Mouse (Mus musculus) limb, embryonic 15.5 days (tissue): ENCODE results near the gene Rara. TPM values are rescaled to one million over a fixed set of nuclear protein-coding genes. Genes with fewer than 3 reads are reported as not detected.
"Not testable (repeated sequence)": the region's sequence is repeated elsewhere in the genome, so short reads cannot be mapped to it uniquely, and the experiment has no call there.

ENCODE experiments used
- ATAC-seq: fragments of 200-750 bp; cut with Nextera tagmentation; 2 replicates; pipeline ENCODE4 v1.8.0; 2017; ENCODE audit warnings: low read depth, moderate TSS enrichment; ENCODE audit not compliant: insufficient number of reproducible peaks, low FRiP score, low TSS enrichment
- H3K27ac ChIP-seq: fragments of 300-500 bp; sonication (generic); 2 replicates; pipeline ENCODE4 v1.5.1; 2015; ENCODE audit warnings: moderate library complexity, mild to moderate bottlenecking, inconsistent platforms
- H3K27me3 ChIP-seq: fragments of 300-500 bp; sonication (generic); 2 replicates; pipeline ENCODE4 v1.6.1; 2015; ENCODE audit warnings: inconsistent platforms
- H3K36me3 ChIP-seq: fragments of 300-500 bp; sonication (generic); 2 replicates; pipeline ENCODE4 v1.6.1; 2015; ENCODE audit warnings: inconsistent platforms
- H3K4me1 ChIP-seq: fragments of 300-500 bp; sonication (generic); 2 replicates; pipeline ENCODE4 v1.6.1; 2015; ENCODE audit warnings: inconsistent platforms
- H3K4me2 ChIP-seq: fragments of 300-500 bp; sonication (generic); 2 replicates; pipeline ENCODE4 v1.6.1; 2015; ENCODE audit warnings: mild to moderate bottlenecking, inconsistent platforms
- H3K4me3 ChIP-seq: fragments of 300-500 bp; sonication (generic); 2 replicates; pipeline ENCODE4 v1.5.1; 2015; ENCODE audit warnings: mild to moderate bottlenecking, inconsistent platforms
- H3K9ac ChIP-seq: fragments of 300-500 bp; sonication (generic); 2 replicates; pipeline ENCODE4 v1.6.1; 2015; ENCODE audit warnings: inconsistent platforms
- H3K9me3 ChIP-seq: fragments of 300-500 bp; sonication (generic); 2 replicates; pipeline ENCODE4 v1.6.1; 2016; ENCODE audit warnings: inconsistent platforms
- WGBS: fragments of 180-500 bp; shearing (Covaris S2); methylation state at CpG from one replicate; pipeline ENCODE4 v1.1.7; 2015; 5-methylcytosine and 5-hydroxymethylcytosine counted together
- polyA plus RNA-seq: library from polyadenylated mRNA; unstranded; fragments of >200 nt; fragmentation: Nextera tagmentation; extraction: Ambion mirVana; gene quantifications from 2 replicates; pipeline ENCODE4 v1.2.1, GENCODE M21; 2015

The Rara gene
- polyA plus RNA-seq, 1 experiment from 2014 or later: 43.9 TPM

- peaks cover 43% of the 10 kb centered on the region for H3K4me1 ChIP-seq
- no peak overlapping the region for H3K9ac ChIP-seq
- WGBS: 87% methylated on average over 14 of the region's 14 CpGs
- H3K4me2 ChIP-seq: no peak overlapping the region
- H3K27me3 ChIP-seq: no peaks in the 10 kb centered on the region
- H3K36me3 ChIP-seq: peaks cover 57% of the 10 kb centered on the region
- no peak overlapping the region for H3K27ac ChIP-seq
- H3K4me3 ChIP-seq: no peak overlapping the region
- H3K9me3 ChIP-seq: no peaks in the 10 kb centered on the region
- 0 out of 2 replicates have a peak, but pooled peaks have one; percentile 9 for ATAC-seq
These were observed 46.0 kb downstream of the Rara start for GRCm38 (mm10) chr11:98973584-98973983.

DNA sequence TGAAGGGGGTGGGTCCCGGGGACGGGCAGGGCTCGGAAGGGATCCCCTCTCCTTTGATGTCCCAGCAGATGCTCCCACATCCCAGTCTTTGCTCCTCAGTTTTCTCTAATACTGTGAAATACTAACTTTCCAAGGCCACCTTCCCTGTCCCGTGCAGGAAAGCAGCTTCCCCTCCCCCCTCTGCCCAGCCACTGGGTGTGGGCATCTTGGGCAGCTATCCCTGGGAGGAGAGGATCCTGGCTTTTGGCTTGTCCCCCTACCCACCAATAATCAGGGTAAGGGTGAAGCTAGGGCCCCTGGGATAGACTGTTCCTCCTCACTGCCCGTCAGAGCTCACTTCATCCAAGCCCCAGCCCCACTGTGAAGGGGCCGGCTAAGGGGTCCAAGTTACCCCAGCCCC, 46.6 kb downstream of the Rara start:
- Histone ChIP-seq H3K9me3 (no peaks in the 10 kb centered on the region), H3K4me2 (no peak overlapping the region), H3K4me3 (no peak overlapping the region), H3K36me3 (peaks cover 56% of the 10 kb centered on the region), H3K27me3 (no peaks in the 10 kb centered on the region), H3K4me1 (peaks cover 43% of the 10 kb centered on the region), H3K27ac (no peak overlapping the region), H3K9ac (no peak overlapping the region)
- no peak for ATAC-seq
- whole genome bisulfite sequencing: 83% methylated on average over 6 of the region's 6 CpGs

DNA sequence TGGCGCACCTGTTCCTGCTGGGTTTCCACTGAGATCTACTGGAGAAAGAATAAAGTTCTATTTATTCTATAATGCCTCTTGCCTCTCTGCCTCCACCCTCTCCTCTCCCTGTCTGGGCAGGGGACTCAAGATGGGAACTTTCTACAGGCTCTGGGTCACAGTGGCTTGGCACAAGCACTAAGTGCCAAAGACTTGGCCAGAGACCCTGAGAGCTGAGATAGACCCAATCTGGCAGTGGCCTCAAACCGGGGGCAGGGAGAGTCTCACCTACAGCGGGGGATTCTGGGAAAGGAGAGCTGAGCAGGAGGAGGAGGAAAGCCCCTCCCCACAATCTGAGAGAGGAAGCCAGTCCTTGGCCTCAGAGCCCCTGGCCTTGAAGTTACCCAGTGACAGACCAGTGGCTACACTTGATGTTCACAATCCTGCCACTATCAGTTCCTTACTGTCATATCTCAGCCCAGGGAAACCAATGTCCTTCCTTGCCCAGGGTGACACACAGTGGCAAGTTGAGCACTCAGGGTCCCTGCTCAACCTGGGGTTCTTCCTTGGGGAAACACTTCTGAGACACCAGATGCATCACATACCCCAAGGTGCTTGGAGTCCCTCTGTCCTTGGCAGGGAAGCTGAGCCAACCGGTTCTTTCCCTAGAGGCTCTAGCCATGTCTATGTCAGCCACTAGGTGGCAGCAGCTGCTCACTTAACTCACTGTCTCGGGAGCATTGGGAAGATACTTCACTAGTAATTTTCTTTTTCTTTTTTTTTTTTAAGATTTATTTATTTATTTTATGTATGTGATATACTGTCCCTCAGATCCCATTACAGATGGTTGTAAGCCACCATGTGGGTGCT, 47.5 kb downstream of the Rara start:
- 45% methylated on average over 5 of the region's 5 CpGs for WGBS

GRCm38 (mm10) chr11:98978526-98979148, 51.0 kb downstream of the Rara start:
- 39% methylated on average over 15 of the region's 15 CpGs for WGBS
- H3K4me3 ChIP-seq: no peak overlapping the region
- no peak overlapping the region for H3K4me2 ChIP-seq

More for the DNA sequence above, 47.5 kb downstream of the Rara start:
- H3K27me3 ChIP-seq: no peaks in the 10 kb centered on the region
- peaks cover 37% of the 10 kb centered on the region for H3K4me1 ChIP-seq
- no peaks in the 10 kb centered on the region for H3K9me3 ChIP-seq
- H3K27ac ChIP-seq: no peak overlapping the region
- no peak overlapping the region for H3K9ac ChIP-seq
- no peak overlapping the region for H3K4me2 ChIP-seq
- peaks cover 49% of the 10 kb centered on the region for H3K36me3 ChIP-seq
- no peak for ATAC-seq
- H3K4me3 ChIP-seq: no peak overlapping the region

GRCm38 (mm10) chr11:98979356-98979755, 51.7 kb downstream of the Rara start:
- WGBS: 54% methylated on average over 5 of the region's 5 CpGs
- H3K9me3 ChIP-seq: no peaks in the 10 kb centered on the region
- no peak overlapping the region for H3K27ac ChIP-seq
- ATAC-seq: no peak
- peaks cover 9% of the 10 kb centered on the region for H3K36me3 ChIP-seq
- peaks cover 32% of the 10 kb centered on the region for H3K4me1 ChIP-seq
- peaks cover 5% of the 10 kb centered on the region; the same call in 1 of the 2 replicates for H3K27me3 ChIP-seq
- H3K9ac ChIP-seq: no peak overlapping the region
- H3K4me2 ChIP-seq: no peak overlapping the region
- H3K4me3 ChIP-seq: no peak overlapping the region

More at GRCm38 (mm10) chr11:98978526-98979148, 51.0 kb downstream of the Rara start:
- Histone ChIP-seq H3K9ac (no peak overlapping the region), H3K36me3 (peaks cover 15% of the 10 kb centered on the region), H3K9me3 (no peaks in the 10 kb centered on the region), H3K27me3 (peaks cover 5% of the 10 kb centered on the region; the same call in 1 of the 2 replicates), H3K4me1 (peaks cover 34% of the 10 kb centered on the region), H3K27ac (peak overlapping the region; percentile 5; the same call in 1 of the 2 replicates)
- no peak for ATAC-seq

- Histone ChIP-seq H3K4me3 (peak overlapping the region; percentile 60), H3K4me1 (peaks cover 41% of the 10 kb centered on the region), H3K27me3 (peaks cover 5% of the 10 kb centered on the region; the same call in 1 of the 2 replicates), H3K36me3 (no peaks in the 10 kb centered on the region), H3K27ac (peak overlapping the region; percentile 65; the same call in 1 of the 2 replicates), H3K4me2 (peak overlapping the region; percentile 98), H3K9ac (peak overlapping the region; percentile 47), H3K9me3 (no peaks in the 10 kb centered on the region)
- 36% methylated on average over 20 of the region's 20 CpGs for WGBS
- no peak for ATAC-seq
These were observed 53.8 kb downstream of the Rara start for GRCm38 (mm10) chr11:98981289-98981996.

- Histone ChIP-seq H3K27me3 (peaks cover 5% of the 10 kb centered on the region; the same call in 1 of the 2 replicates), H3K4me1 (peaks cover 41% of the 10 kb centered on the region), H3K4me3 (peak overlapping the region; percentile 60), H3K9me3 (no peaks in the 10 kb centered on the region), H3K27ac (peak overlapping the region; percentile 65; the same call in 1 of the 2 replicates), H3K9ac (peak overlapping the region; percentile 47), H3K36me3 (no peaks in the 10 kb centered on the region), H3K4me2 (peak overlapping the region; percentile 98)
- under 1% methylated on average over 92 of the region's 94 CpGs for WGBS
- ATAC-seq: peak; percentile 21; the same call in 1 of the 2 replicates
These were observed 54.6 kb downstream of the Rara start for GRCm38 (mm10) chr11:98981997-98982772.

- Histone ChIP-seq H3K4me2 (peak within 1 kb of the TSS; percentile 98), H3K9me3 (no peaks in the 10 kb centered on the region), H3K27me3 (peaks cover 5% of the 10 kb centered on the region; the same call in 1 of the 2 replicates), H3K36me3 (no peaks in the 10 kb centered on the region), H3K4me1 (peaks cover 41% of the 10 kb centered on the region), H3K4me3 (peak within 1 kb of the TSS; percentile 60), H3K27ac (peak within 1 kb of the TSS; percentile 65; the same call in 1 of the 2 replicates), H3K9ac (peak within 1 kb of the TSS; percentile 47)
- no peak for ATAC-seq
- 4% methylated on average over 24 of the region's 28 CpGs for WGBS
These were observed 55.1 kb downstream of the Rara start, which contains the start of gene Gjd3 for GRCm38 (mm10) chr11:98982773-98983133. Gene Gjd3 (minus strand): TSS chr11:98983016.

GRCm38 (mm10) chr11:98983551-98983950, 55.9 kb downstream of the Rara start:
- peaks cover 5% of the 10 kb centered on the region; the same call in 1 of the 2 replicates for H3K27me3 ChIP-seq
- H3K9me3 ChIP-seq: no peaks in the 10 kb centered on the region
- H3K27ac ChIP-seq: no peak overlapping the region
- H3K4me1 ChIP-seq: peaks cover 40% of the 10 kb centered on the region
- no peak overlapping the region for H3K4me3 ChIP-seq
- H3K4me2 ChIP-seq: no peak overlapping the region
- 60% methylated on average over 8 of the region's 8 CpGs for WGBS
- H3K9ac ChIP-seq: no peak overlapping the region
- ATAC-seq: no peak
- H3K36me3 ChIP-seq: no peaks in the 10 kb centered on the region

DNA sequence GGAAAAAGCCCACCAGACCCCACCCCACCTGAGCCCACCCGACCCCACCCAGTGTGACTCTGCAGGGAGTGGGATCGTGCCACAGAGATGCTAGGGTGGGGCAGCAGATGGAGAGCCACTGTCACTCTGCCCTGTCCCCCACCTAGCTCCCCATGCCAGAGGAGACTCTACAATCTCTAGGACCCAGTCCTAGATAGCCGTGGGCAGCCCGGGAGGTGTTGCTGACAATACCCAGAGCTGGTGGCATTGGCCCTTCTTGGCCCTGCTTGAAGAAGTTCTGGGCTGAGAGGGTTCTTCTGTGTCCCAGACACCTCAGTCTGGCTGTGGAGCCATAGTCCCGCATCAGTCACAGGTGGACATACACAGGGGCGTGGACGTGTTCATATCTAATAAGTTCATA, 57.9 kb downstream of the Rara start:
- ATAC-seq: no peak

GRCm38 (mm10) chr11:98988260-98988659, 60.6 kb downstream of the Rara start:
- not testable (repeated sequence) for H3K27me3 ChIP-seq, H3K4me1 ChIP-seq, H3K4me3 ChIP-seq, H3K4me2 ChIP-seq, ATAC-seq, H3K9ac ChIP-seq, H3K9me3 ChIP-seq, H3K27ac ChIP-seq
- 91% methylated on average over 6 of the region's 6 CpGs for WGBS
- peaks cover 17% of the 10 kb centered on the region for H3K36me3 ChIP-seq

More for the DNA sequence above, 57.9 kb downstream of the Rara start:
- WGBS: 81% methylated on average over 7 of the region's 7 CpGs
- Histone ChIP-seq H3K4me3 (no peak overlapping the region), H3K4me2 (no peak overlapping the region), H3K27ac (no peak overlapping the region), H3K4me1 (peaks cover 31% of the 10 kb centered on the region), H3K9ac (no peak overlapping the region), H3K27me3 (peaks cover 5% of the 10 kb centered on the region; the same call in 1 of the 2 replicates), H3K9me3 (no peaks in the 10 kb centered on the region), H3K36me3 (no peaks in the 10 kb centered on the region)
